Mouse (Mus musculus) G1E (cell line): ENCODE results near the gene Cnn1. TPM values are rescaled to one million over a fixed set of nuclear protein-coding genes. Genes with fewer than 3 reads are reported as not detected.

ENCODE experiments used
- ATAC-seq: 2 replicates; pipeline ENCODE4 v1.8.0; 2016; ENCODE audit warnings: mild to moderate bottlenecking; ENCODE audit not compliant: insufficient number of reproducible peaks, poor library complexity, low FRiP score, severe bottlenecking; ENCODE audit errors: extremely low read depth
- DNase-seq: peaks from one replicate; pipeline ENCODE4 v3.0.0; 2012; ENCODE audit warnings: low spot score
- H3K27me3 ChIP-seq: 2 replicates; pipeline ENCODE4 v1.6.1; 2012; ENCODE audit warnings: mild to moderate bottlenecking, low read length, inconsistent platforms; ENCODE audit not compliant: insufficient read depth
- H3K36me3 ChIP-seq: replicated peaks from 2 replicates; pipeline ENCODE3; 2012; ENCODE audit warnings: mild to moderate bottlenecking, inconsistent platforms
- H3K4me1 ChIP-seq: 2 replicates; pipeline ENCODE4 v1.6.1; 2012; ENCODE audit warnings: low read depth, low read length, inconsistent platforms, mixed read lengths; ENCODE audit not compliant: insufficient read depth
- H3K4me3 ChIP-seq: 2 replicates; pipeline ENCODE4 v1.5.1; 2012; ENCODE audit warnings: low read depth, mild to moderate bottlenecking, inconsistent platforms, low read length, moderate library complexity, mixed read lengths
- H3K9me3 ChIP-seq: replicated peaks from 2 replicates; pipeline ENCODE4 v1.6.1; 2012; ENCODE audit warnings: inconsistent platforms
- CTCF ChIP-seq: IDR thresholded peaks from 2 replicates; pipeline ENCODE4 v1.5.1; 2012; ENCODE audit warnings: low read depth, low read length, inconsistent platforms, mixed read lengths
- GATA1 ChIP-seq: IDR thresholded peaks from 2 replicates; pipeline ENCODE4 v1.6.1; 2012; ENCODE audit warnings: borderline replicate concordance, low read length, inconsistent platforms, mixed read lengths
- GATA2 ChIP-seq: IDR thresholded peaks from 2 replicates; pipeline ENCODE4 v1.6.1; 2012; ENCODE audit warnings: low read depth, low read length, inconsistent platforms, borderline replicate concordance
- POLR2AphosphoS5 ChIP-seq: IDR thresholded peaks from 2 replicates; pipeline ENCODE4 v1.6.1; 2012; ENCODE audit warnings: low read depth, low read length, inconsistent platforms; ENCODE audit not compliant: insufficient replicate concordance
- TAL1 ChIP-seq: conservative IDR thresholded peaks from 2 replicates; pipeline ENCODE4 v1.6.1; 2012; ENCODE audit warnings: low read depth, low read length, inconsistent platforms, mixed read lengths
- polyA plus RNA-seq: library from polyadenylated mRNA; stranded (reverse); fragments of >175 nt; gene quantifications from 2 replicates; pipeline ENCODE4 v1.2.3, GENCODE M21; 2012
- total RNA-seq, 2 experiments: library from RNA; stranded (forward) in 1 of 2; stranded (reverse) in 1 of 2; fragments of 200-1000 nt in 1 of 2; fragments of >200 nt in 1 of 2; fragmentation: Nextera tagmentation in 1 of 2; gene quantifications; 2 replicates each; pipeline ENCODE4 v1.2.3; 2014 to 2017

Cnn1 gene
- not detected in 2 replicates for total RNA-seq (2014; fragmentation: Nextera tagmentation)
- total RNA-seq (2017) = 0.05 and 0.17 TPM in 2 replicates
- polyA plus RNA-seq = not detected in 2 replicates

GRCm38 (mm10) chr9:22098993-22099696 lies at the start of gene Cnn1:
Gene Cnn1 (plus strand): TSS chr9:22099216.
- Histone ChIP-seq H3K4me1 (peaks cover 22% of the 10 kb centered on the region), H3K36me3 (no peaks in the 10 kb centered on the region), H3K27me3 (peaks cover 37% of the 10 kb centered on the region), H3K4me3 (no peak within 1 kb of the TSS), H3K9me3 (no peaks in the 10 kb centered on the region)
- TF ChIP-seq POLR2AphosphoS5 = no peak
- no peak for DNase-seq
- no peak for ATAC-seq

GRCm38 (mm10) chr9:22049315-22049714 lies 49.7 kb upstream of the Cnn1 start:
- TF ChIP-seq TAL1 (no peak), GATA1 (no peak)
- ATAC-seq (no peak), DNase-seq (no peak)
- Histone ChIP-seq H3K4me3 (no peak overlapping the region), H3K36me3 (no peaks in the 10 kb centered on the region), H3K4me1 (peaks cover 9% of the 10 kb centered on the region), H3K27me3 (peaks cover 32% of the 10 kb centered on the region), H3K9me3 (peaks cover 18% of the 10 kb centered on the region)

- no peak for DNase-seq
- H3K36me3 ChIP-seq = no peaks in the 10 kb centered on the region
- H3K4me3 ChIP-seq = no peak overlapping the region
- H3K9me3 ChIP-seq = peaks cover 18% of the 10 kb centered on the region
- ATAC-seq = no peak
- TF ChIP-seq CTCF = no peak
- TF ChIP-seq GATA1 = no peak
- H3K4me1 ChIP-seq = peaks cover 14% of the 10 kb centered on the region
- peaks cover 32% of the 10 kb centered on the region for H3K27me3 ChIP-seq
Observed at GRCm38 (mm10) chr9:22049721-22050270, 49.2 kb upstream of the Cnn1 start.

GRCm38 (mm10) chr9:22050351-22050889 lies 48.6 kb upstream of the Cnn1 start:
- Histone ChIP-seq H3K4me3 (no peak overlapping the region), H3K36me3 (peaks cover 4% of the 10 kb centered on the region), H3K27me3 (peaks cover 31% of the 10 kb centered on the region), H3K4me1 (peaks cover 19% of the 10 kb centered on the region), H3K9me3 (peaks cover 18% of the 10 kb centered on the region)
- DNase-seq (no peak), ATAC-seq (no peak)
- TF ChIP-seq CTCF (no peak), GATA2 (no peak), POLR2AphosphoS5 (no peak), GATA1 (no peak), TAL1 (no peak)

GRCm38 (mm10) chr9:22051161-22051957 lies 47.7 kb upstream of the Cnn1 start:
- DNase-seq (no peak), ATAC-seq (no peak)
- Histone ChIP-seq H3K27me3 (peaks cover 30% of the 10 kb centered on the region), H3K4me3 (no peak overlapping the region), H3K36me3 (peaks cover 14% of the 10 kb centered on the region), H3K9me3 (peaks cover 18% of the 10 kb centered on the region), H3K4me1 (peaks cover 19% of the 10 kb centered on the region)
- TF ChIP-seq CTCF (no peak), TAL1 (no peak), GATA2 (no peak), POLR2AphosphoS5 (no peak)

- H3K4me1 ChIP-seq = peaks cover 19% of the 10 kb centered on the region
- H3K4me3 ChIP-seq = no peak within 1 kb of the TSS
- no peak for TF ChIP-seq GATA1
- TF ChIP-seq CTCF = no peak
- TF ChIP-seq POLR2AphosphoS5 = no peak
- no peak for TF ChIP-seq GATA2
- no peak for TF ChIP-seq TAL1
- peaks cover 19% of the 10 kb centered on the region for H3K36me3 ChIP-seq
- ATAC-seq (no peak), DNase-seq (no peak)
- peaks cover 18% of the 10 kb centered on the region for H3K9me3 ChIP-seq
- peaks cover 30% of the 10 kb centered on the region for H3K27me3 ChIP-seq
Observed at GRCm38 (mm10) chr9:22051958-22052254, 47.1 kb upstream of the Cnn1 start, which contains the start of gene Elavl3. Gene Elavl3 (minus strand): TSS chr9:22052023.
